Mouse (Mus musculus): Measurements from ENCODE around the gene Gm11596.
"Not testable (repeated sequence)": the region's sequence is repeated elsewhere in the genome, so short reads cannot be mapped to it uniquely, and the experiment has no call there.

The Gm11596 gene

DNA sequence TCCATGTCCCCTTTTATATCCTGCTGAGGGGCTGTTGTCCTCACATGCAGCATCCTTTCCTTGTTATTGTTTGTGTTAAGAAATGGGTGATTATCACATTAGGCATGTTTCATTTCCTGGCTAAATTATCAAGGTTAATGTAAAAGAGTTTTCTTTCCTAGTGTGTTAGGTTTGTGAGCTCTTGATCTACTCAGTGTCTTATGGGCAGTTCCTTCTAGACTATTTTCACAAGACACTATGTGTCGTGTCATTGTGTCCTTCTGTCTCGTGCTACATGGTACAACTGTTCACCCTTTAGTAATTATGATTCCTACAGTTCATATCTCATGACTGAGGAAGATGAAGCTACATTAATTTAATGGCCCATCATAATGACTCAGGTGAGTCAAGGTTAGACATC, at the start of gene Gm11596:
Gene Gm11596, minus strand, starts transcription at position 101 of the 400 bp plus-strand sequence.
- no peak for DNase-seq (ENCODE audit: low spot score)

DNA sequence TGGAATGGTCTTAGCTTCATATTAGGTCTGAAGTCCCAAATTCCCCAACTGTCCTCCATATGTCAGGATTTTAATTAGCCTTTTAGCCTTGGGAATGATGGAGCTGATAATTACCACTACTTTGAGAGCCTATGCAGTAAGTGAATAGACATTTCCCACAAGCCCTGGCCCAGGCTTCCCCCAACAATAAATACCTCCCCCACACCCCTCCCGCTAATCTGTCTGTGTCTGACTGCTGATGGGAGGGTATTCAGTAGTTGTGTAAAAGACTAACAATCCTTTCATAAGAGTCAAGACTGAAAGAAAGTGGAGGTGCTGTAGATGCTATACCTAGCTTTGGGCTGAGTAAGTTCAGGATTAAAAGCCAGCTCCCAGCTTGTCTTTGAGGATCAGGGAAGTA, 48.9 kb upstream of the Gm11596 start:
- DNase-seq (ENCODE audit: low spot score), result no peak

DNA sequence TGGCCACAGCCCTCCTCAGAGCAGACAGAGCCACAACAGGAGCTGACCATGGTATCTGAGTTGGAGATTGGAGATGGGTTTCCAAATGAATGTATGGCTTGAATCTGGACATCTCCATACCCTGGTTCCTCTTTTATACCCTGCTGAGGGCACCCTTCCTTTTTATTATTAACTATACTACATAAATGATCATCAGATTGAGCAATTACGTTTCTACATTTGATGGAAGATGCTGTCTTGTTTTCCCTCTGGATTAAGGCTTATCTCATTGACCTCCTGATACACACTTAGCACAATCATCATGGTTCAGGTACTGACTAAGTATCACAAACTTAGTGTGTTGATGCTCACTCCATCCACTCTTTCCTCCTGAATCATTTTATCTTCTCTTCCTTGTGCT, 44.7 kb upstream of the Gm11596 start, which contains the start of gene 2300003K06Rik:
Gene 2300003K06Rik, minus strand, starts transcription at position 101 of the 400 bp plus-strand sequence.
- no peak for DNase-seq (ENCODE audit: low spot score)

DNA sequence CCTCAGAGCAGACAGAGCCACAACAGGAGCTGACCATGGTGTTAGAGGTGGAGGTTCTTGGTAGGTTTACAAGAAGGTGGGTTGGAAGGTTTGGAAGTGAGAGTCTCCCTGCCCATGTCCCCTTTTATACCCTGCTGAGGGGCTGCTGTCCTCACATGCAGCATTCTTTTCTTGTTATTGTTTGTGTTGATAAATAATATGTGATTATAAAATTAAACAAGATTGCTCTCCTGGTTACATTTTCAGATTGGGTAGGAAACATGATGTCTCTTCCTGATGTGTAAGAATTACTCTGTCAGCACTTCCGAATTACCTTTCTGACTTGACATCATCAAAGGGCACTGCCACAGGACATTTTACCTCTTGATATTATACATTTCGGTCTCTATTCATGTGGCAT, 22.3 kb upstream of the Gm11596 start, which contains the start of gene Gm11564:
Gene Gm11564, minus strand, starts transcription at position 101 of the 400 bp plus-strand sequence.
- DNase-seq (ENCODE audit: low spot score), result not testable (repeated sequence)

DNA sequence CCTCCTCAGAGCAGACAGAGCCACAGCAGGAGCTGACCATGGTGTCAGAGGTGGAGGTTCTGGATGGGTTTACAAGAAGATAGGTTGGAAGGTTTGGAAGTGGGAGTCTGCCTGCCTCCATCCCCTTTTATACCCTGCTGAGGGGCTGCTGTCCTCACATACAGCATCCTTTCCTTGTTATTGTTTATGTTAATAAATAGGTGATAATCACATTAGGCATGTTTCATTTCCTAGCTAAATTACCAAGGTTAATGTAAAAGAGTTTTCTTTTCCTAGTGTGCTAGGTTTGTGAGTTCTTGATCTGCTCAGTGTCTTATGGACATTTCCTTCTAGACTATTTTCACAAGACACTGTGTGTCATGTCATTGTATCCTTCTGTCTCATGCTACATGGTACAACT, 16.5 kb upstream of the Gm11596 start, which contains the start of gene Krtap4-13:
Gene Krtap4-13, minus strand, starts transcription at position 101 of the 400 bp plus-strand sequence.
- not testable (repeated sequence) for DNase-seq (ENCODE audit: low spot score)

DNA sequence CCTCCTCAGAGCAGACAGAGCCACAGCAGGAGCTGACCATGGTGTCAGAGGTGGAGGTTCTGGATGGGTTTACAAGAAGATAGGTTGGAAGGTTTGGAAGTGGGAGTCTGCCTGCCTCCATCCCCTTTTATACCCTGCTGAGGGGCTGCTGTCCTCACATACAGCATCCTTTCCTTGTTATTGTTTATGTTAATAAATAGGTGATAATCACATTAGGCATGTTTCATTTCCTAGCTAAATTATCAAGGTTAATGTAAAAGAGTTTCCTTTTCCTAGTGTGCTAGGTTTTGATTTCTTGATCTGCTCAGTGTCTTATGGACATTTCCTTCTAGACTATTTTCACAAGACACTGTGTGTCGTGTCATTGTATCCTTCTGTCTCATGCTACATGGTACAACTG, 11.1 kb upstream of the Gm11596 start, which contains the start of gene Gm11554:
Gene Gm11554, minus strand, starts transcription at position 101 of the 400 bp plus-strand sequence.
- not testable (repeated sequence) for DNase-seq (ENCODE audit: low spot score)

DNA sequence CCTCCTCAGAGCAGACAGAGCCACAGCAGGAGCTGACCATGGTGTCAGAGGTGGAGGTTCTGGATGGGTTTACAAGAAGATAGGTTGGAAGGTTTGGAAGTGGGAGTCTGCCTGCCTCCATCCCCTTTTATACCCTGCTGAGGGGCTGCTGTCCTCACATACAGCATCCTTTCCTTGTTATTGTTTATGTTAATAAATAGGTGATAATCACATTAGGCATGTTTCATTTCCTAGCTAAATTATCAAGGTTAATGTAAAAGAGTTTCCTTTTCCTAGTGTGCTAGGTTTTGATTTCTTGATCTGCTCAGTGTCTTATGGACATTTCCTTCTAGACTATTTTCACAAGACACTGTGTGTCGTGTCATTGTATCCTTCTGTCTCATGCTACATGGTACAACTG, 5.6 kb upstream of the Gm11596 start, which contains the start of gene Gm11569:
Gene Gm11569, minus strand, starts transcription at position 101 of the 400 bp plus-strand sequence.
- not testable (repeated sequence) for DNase-seq (ENCODE audit: low spot score)

DNA sequence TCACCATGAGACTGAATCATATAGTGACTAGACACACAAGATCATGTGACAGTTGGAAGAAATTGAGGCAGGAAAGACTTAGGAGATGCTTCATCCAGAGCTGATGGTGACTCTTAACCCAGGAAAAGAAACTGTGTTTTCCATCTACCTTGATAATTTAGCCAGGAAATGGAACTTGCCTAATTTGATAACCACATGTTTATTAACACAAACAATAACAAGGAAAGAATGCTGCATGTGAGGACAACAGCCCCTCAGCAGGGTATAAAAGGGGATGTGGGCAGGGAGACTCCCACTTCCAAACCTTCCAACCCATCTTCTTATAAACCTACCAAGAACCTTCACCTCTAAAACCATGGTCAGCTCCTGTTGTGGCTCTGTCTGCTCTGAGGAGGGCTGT, 8.4 kb downstream of the Gm11596 start, which contains the start of gene Krtap4-9:
Gene Krtap4-9, plus strand, starts transcription at position 301 of the 400 bp plus-strand sequence.
- DNase-seq (ENCODE audit: low spot score), result not testable (repeated sequence)

DNA sequence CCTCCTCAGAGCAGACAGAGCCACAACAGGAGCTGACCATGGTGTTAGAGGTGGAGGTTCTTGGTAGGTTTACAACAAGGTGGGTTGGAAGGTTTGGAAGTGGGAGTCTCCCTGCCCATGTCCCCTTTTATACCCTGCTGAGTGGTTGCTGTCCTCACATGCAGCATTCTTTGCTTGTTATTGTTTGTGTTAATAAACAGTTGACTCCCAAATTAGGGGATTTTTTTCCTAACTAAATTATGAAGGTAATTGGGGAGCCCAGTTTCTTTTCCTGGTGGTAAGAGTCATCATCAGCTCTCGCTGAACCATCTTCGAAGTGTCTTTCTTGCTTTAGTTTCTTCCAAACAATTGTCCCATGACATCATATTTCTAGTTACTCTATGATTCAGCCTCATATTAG, 12.7 kb downstream of the Gm11596 start, which contains the start of gene Krtap4-8:
Gene Krtap4-8, minus strand, starts transcription at position 101 of the 400 bp plus-strand sequence.
- DNase-seq (ENCODE audit: low spot score), result no peak

DNA sequence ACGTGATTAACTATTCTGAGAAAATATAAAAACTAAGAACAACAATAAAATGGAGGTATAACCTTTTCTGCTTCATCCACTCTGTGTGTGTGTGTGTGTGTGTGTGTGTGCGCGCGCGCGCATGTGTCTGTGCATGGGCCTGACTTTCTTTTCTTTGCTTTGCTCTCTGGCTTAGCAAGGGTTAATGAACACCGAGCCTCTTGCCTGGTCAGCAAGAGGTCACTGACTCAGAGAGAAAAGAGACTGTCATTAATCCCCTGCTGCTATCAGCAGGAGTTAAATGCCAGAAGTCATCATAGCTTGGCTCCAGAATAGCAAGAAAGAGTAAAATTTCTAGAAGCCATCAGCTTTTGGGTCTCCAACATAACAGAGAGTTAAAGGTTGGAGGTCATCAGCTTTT, 14.9 kb downstream of the Gm11596 start:
- DNase-seq (ENCODE audit: low spot score), result no peak

DNA sequence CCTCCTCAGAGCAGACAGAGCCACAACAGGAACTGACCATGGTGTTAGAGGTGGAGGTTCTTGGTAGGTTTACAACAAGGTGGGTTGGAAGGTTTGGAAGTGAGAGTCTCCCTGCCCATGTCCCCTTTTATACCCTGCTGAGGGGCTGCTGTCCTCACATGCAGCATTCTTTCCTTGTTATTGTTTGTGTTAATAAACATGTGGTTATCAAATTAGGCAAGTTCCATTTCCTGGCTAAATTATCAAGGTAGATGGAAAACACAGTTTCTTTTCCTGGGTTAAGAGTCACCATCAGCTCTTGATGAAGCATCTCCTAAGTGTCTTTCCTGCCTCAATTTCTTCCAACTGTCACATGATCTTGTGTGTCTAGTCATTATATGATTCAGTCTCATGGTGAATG, 20.5 kb downstream of the Gm11596 start, which contains the start of gene Gm11595:
Gene Gm11595, minus strand, starts transcription at position 101 of the 400 bp plus-strand sequence.
- not testable (repeated sequence) for DNase-seq (ENCODE audit: low spot score)

DNA sequence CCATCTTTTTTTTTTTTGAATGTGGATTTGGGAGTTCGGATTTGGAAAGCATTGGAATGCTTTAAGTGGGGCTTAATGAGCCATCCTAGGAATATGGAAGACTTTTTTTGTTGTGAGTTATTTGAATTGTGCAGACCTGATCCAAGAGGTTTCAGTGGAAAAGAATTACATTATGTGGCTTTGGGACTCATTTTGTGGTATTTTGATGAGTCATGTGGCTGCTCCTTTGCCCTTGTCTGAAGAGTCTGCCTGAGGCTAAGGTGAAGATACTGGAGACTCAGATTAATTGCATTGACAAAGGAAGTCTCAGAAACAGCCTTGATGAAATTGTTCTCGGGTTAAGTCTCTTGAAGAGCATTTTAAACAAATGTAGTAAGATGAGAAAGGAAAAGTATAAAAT, 24.9 kb downstream of the Gm11596 start:
- no peak for DNase-seq (ENCODE audit: low spot score)

DNA sequence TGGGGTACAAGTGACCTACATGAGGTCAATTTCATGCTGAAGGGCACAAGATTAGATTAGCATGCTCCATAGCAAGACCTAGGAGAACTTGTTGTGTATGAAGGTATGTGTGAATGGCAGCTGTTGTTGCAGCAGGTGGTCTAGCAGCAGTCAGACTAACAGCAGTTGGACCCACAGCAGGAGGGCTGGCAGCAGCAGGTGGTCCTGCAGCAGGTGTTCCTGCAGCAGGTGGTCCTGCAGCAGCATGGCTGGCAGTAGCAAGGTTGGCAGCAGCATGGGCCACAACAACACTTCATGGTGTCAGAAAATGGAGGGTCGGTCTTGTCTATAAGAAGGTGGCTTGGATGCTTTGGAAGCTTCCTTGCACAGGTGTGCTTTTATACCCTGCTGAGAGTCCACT, 34.4 kb downstream of the Gm11596 start:
- no peak for DNase-seq (ENCODE audit: low spot score)

DNA sequence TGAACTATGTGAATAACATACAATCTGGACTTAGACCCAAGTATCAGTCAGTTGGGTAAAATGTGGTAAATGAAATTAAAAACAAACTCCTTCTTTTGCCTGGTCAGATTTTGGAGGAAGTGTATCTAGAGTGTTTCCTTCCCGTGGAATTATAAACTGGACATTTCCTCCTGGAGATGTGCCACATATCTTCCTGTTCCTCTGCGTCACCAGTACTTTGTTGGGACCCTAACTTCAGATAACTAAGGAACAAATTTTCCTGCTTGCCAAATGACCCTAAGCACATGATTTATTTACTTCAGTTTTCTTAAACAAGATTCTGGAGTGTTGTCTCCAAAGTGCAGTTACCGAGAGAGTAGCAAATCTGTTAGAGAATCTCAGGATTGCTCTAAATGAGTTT, 49.3 kb downstream of the Gm11596 start:
- DNase-seq (ENCODE audit: low spot score), result peak; percentile 53
